Mouse (Mus musculus) urinary bladder, postnatal 36 days (tissue): ENCODE data around the gene Odc1.
"Not testable (repeated sequence)": the region's sequence is repeated elsewhere in the genome, so short reads cannot be mapped to it uniquely, and the experiment has no call there.

Source experiments
- DNase-seq, 2 experiments: peaks; one replicate each; pipeline ENCODE4 v3.0.0; 2022; ENCODE audit warnings: low spot score in 2 of 2, mixed read lengths in 1 of 2

Gene Odc1

GRCm38 (mm10) chr12:17549421-17549820, 4.8 kb downstream of the Odc1 start:
- not testable (repeated sequence) for DNase-seq

GRCm38 (mm10) chr12:17551208-17551995, 6.8 kb downstream of the Odc1 start:
- no peak for DNase-seq

GRCm38 (mm10) chr12:17552420-17552819, 7.8 kb downstream of the Odc1 start:
- DNase-seq: no peak

- no peak for DNase-seq
These were observed 8.4 kb downstream of the Odc1 start for GRCm38 (mm10) chr12:17552949-17553348.

GRCm38 (mm10) chr12:17553627-17554026, 9.0 kb downstream of the Odc1 start:
- no peak for DNase-seq

- peak; percentile 81 to 89 for DNase-seq
These were observed 9.8 kb downstream of the Odc1 start for GRCm38 (mm10) chr12:17554200-17554951.

GRCm38 (mm10) chr12:17556430-17557343, 12.1 kb downstream of the Odc1 start:
- peak; percentile 10 to 54 for DNase-seq

GRCm38 (mm10) chr12:17557344-17557966, 12.9 kb downstream of the Odc1 start:
- DNase-seq: no peak

GRCm38 (mm10) chr12:17557967-17558345, 13.4 kb downstream of the Odc1 start:
- no peak for DNase-seq

GRCm38 (mm10) chr12:17562396-17562795, 17.8 kb downstream of the Odc1 start:
- DNase-seq: no peak

- DNase-seq: no peak
These were observed 20.9 kb downstream of the Odc1 start for GRCm38 (mm10) chr12:17565393-17566045.

- DNase-seq: no peak
These were observed 21.4 kb downstream of the Odc1 start for GRCm38 (mm10) chr12:17566046-17566408.

GRCm38 (mm10) chr12:17568564-17568963, 24.0 kb downstream of the Odc1 start:
- DNase-seq: no peak

- DNase-seq: no peak
These were observed 30.0 kb downstream of the Odc1 start for GRCm38 (mm10) chr12:17574591-17574990.

- no peak for DNase-seq
These were observed 30.7 kb downstream of the Odc1 start for GRCm38 (mm10) chr12:17575156-17575910.

GRCm38 (mm10) chr12:17576041-17576440, 31.4 kb downstream of the Odc1 start:
- DNase-seq: peak in 1 of 2 experiments; percentile 30

GRCm38 (mm10) chr12:17578601-17579000, 34.0 kb downstream of the Odc1 start:
- no peak for DNase-seq

GRCm38 (mm10) chr12:17581001-17581400, 36.4 kb downstream of the Odc1 start:
- no peak for DNase-seq

- no peak for DNase-seq
These were observed 37.8 kb downstream of the Odc1 start for GRCm38 (mm10) chr12:17582406-17582805.

GRCm38 (mm10) chr12:17583860-17584259, 39.3 kb downstream of the Odc1 start:
- no peak for DNase-seq
